Mouse (Mus musculus): Measurements from ENCODE around the gene Igsf9b. TPM values are rescaled to one million over a fixed set of nuclear protein-coding genes. Genes with fewer than 3 reads are reported as not detected.
A peak's percentile ranks its signal among the peaks of the same experiment; 100 is the strongest.

Gene Igsf9b
- polyA plus RNA-seq, 1 experiment from 2014 or later, result 17.1 TPM

DNA sequence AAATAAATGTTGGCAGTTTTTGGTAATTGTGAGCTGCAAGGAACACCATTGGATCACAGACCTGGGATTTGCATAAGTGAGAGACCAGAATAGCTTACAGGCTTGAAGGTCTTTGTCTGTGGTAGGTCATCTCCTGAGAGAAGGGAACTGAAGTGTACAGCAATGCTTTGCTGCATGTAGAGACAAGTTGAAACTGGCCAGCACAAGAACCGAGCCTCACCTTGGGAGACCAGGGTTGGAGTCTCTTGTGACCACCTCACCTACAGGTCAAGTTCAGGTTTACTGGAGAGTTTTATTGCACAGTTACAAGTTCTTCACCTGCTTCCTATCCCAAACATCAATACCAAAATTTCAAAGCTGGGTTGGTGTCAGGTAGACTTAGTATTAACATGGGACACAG lies 40.2 kb downstream of the Igsf9b start:
- Histone ChIP-seq H3K9ac (no peak overlapping the region), H3K36me3 (replicated peaks; ENCODE audit: control insufficient read depth, insufficient read depth) (peaks cover 47% of the 10 kb centered on the region), H3K4me1 (replicated peaks; ENCODE audit: control insufficient read depth, insufficient read depth, low read length) (no peaks in the 10 kb centered on the region), H3K27ac (no peak overlapping the region), H3K4me2 (replicated peaks) (no peak overlapping the region), H3K27me3 (ENCODE audit: control insufficient read depth, insufficient read depth, low read length) (no peaks in the 10 kb centered on the region), H3K4me3 (replicated peaks; ENCODE audit: low read length) (no peak overlapping the region), H3K9me3 (ENCODE audit: control insufficient read depth, low read length) (no peaks in the 10 kb centered on the region)
- no peak for DNase-seq (ENCODE audit: low spot score)
- 100% methylated on average over 1 of the region's 1 CpGs for WGBS
- ATAC-seq (ENCODE audit: low FRiP score), result no peak

DNA sequence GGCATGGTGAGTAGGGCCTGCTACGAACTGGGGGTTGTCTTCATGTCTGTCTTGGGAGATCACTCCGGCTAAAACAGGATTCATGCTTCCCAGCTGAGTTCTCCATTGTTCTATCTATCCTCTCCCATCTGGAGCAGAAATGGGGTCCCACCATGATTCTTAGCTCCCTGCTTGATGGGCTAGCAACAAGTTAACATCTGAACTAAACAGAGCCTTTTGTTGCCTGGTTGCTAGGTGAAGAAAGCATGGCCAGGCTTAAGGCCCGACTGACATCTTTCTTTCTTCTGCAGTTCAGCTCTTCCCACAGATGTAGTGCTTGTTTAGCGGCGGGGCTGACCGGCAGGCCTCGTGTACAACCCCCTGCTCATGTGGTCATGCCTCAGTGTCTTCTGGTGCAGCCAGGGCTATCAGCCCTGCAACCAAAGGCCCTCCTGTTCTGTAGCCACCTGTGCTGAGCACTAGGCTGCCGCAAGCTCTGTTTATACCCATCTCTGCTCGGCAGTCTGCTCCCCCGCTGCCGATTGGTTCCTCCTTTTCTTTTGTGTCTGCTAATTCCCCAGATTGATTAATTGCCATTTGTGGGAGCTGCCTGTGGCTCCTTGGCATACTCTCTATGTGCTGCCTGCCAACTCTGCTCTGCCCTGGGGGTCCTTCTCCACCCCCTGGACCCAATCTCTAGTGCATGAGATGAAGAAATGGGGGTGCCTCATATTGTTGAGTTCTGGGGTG lies 47.7 kb downstream of the Igsf9b start:
- H3K36me3 ChIP-seq (replicated peaks; ENCODE audit: control insufficient read depth, insufficient read depth), result peaks cover 46% of the 10 kb centered on the region
- peaks cover 5% of the 10 kb centered on the region; the same call in 1 of the 2 replicates for H3K4me1 ChIP-seq (replicated peaks; ENCODE audit: control insufficient read depth, insufficient read depth, low read length)
- DNase-seq (ENCODE audit: low spot score) (peak; percentile 45), ATAC-seq (ENCODE audit: low FRiP score) (peak; percentile 67; the same call in 1 of the 2 replicates)
- H3K27ac ChIP-seq, result peak overlapping the region; percentile 39
- no peak overlapping the region for H3K4me2 ChIP-seq (replicated peaks)
- H3K9ac ChIP-seq, result no peak overlapping the region
- no peaks in the 10 kb centered on the region for H3K9me3 ChIP-seq (ENCODE audit: control insufficient read depth, low read length)
- 19% methylated on average over 11 of the region's 11 CpGs for WGBS
- H3K4me3 ChIP-seq (replicated peaks; ENCODE audit: low read length), result no peak overlapping the region
- H3K27me3 ChIP-seq (ENCODE audit: control insufficient read depth, insufficient read depth, low read length), result no peaks in the 10 kb centered on the region

GRCm38 (mm10) chr9:27353082-27353481 lies 54.1 kb downstream of the Igsf9b start:
- H3K4me2 ChIP-seq (replicated peaks), result no peak overlapping the region
- H3K4me3 ChIP-seq (replicated peaks; ENCODE audit: low read length), result no peak overlapping the region
- H3K36me3 ChIP-seq (replicated peaks; ENCODE audit: control insufficient read depth, insufficient read depth), result peaks cover 10% of the 10 kb centered on the region; the same call in 1 of the 2 replicates
- no peak overlapping the region for H3K27ac ChIP-seq
- no peak for ATAC-seq (ENCODE audit: low FRiP score)
- no peak for DNase-seq (ENCODE audit: low spot score)
- H3K27me3 ChIP-seq (ENCODE audit: control insufficient read depth, insufficient read depth, low read length), result no peaks in the 10 kb centered on the region
- H3K9me3 ChIP-seq (ENCODE audit: control insufficient read depth, low read length), result no peaks in the 10 kb centered on the region
- 89% methylated on average over 7 of the region's 7 CpGs for WGBS
- no peak overlapping the region for H3K9ac ChIP-seq
- no peaks in the 10 kb centered on the region for H3K4me1 ChIP-seq (replicated peaks; ENCODE audit: control insufficient read depth, insufficient read depth, low read length)

DNA sequence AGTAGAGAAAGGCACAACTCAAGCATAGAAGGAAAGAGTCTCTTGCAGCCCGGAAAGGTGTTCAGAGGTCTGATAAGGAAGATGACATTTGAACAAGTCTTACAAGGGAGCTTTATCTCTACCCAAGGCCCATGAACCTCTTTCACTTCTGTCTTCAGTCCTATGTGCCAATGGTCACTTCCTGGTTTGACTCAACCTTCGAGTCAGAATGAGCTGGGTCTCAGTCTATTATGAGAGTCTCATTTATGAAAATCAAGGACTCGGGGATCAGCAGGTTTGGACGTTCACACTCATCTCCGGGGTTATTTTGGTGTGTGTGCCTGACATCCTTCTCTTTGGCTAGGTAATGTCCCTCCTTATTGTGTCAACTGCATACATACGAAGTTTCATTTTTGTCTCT lies 58.9 kb downstream of the Igsf9b start:
- Histone ChIP-seq H3K27ac (no peak overlapping the region), H3K9me3 (ENCODE audit: control insufficient read depth, low read length) (no peaks in the 10 kb centered on the region), H3K4me1 (replicated peaks; ENCODE audit: control insufficient read depth, insufficient read depth, low read length) (no peaks in the 10 kb centered on the region), H3K9ac (no peak overlapping the region), H3K36me3 (replicated peaks; ENCODE audit: control insufficient read depth, insufficient read depth) (no peaks in the 10 kb centered on the region), H3K4me3 (replicated peaks; ENCODE audit: low read length) (no peak overlapping the region), H3K4me2 (replicated peaks) (no peak overlapping the region), H3K27me3 (ENCODE audit: control insufficient read depth, insufficient read depth, low read length) (no peaks in the 10 kb centered on the region)
- WGBS, result 94% methylated on average over 6 of the region's 6 CpGs
- DNase-seq (ENCODE audit: low spot score) (no peak), ATAC-seq (ENCODE audit: low FRiP score) (no peak)

DNA sequence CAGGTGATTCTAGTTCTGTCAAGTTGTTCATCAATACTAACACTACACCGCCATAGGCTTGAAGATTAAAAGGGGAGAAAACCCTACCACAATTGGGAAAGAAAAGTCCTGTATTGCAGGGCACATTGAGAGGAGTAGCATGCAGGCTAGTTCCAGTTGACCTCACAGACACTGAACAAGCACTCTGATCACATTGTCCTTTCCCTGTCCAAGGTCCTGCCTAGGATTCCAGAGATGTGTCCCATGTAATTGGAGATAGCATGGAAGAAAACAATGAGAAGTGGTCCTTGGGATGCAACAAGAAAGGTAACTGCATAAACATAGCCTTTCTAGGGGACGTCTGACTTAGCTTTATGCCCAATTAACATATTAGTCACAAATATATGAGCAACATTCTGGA lies 68.2 kb downstream of the Igsf9b start:
- Histone ChIP-seq H3K9me3 (ENCODE audit: control insufficient read depth, low read length) (no peaks in the 10 kb centered on the region), H3K4me1 (replicated peaks; ENCODE audit: control insufficient read depth, insufficient read depth, low read length) (no peaks in the 10 kb centered on the region), H3K4me3 (replicated peaks; ENCODE audit: low read length) (no peak overlapping the region), H3K27ac (no peak overlapping the region), H3K4me2 (replicated peaks) (no peak overlapping the region), H3K36me3 (replicated peaks; ENCODE audit: control insufficient read depth, insufficient read depth) (no peaks in the 10 kb centered on the region), H3K9ac (no peak overlapping the region), H3K27me3 (ENCODE audit: control insufficient read depth, insufficient read depth, low read length) (no peaks in the 10 kb centered on the region)
- no peak for DNase-seq (ENCODE audit: low spot score)
- WGBS, result 59% methylated on average over 2 of the region's 2 CpGs
- ATAC-seq (ENCODE audit: low FRiP score), result no peak

DNA sequence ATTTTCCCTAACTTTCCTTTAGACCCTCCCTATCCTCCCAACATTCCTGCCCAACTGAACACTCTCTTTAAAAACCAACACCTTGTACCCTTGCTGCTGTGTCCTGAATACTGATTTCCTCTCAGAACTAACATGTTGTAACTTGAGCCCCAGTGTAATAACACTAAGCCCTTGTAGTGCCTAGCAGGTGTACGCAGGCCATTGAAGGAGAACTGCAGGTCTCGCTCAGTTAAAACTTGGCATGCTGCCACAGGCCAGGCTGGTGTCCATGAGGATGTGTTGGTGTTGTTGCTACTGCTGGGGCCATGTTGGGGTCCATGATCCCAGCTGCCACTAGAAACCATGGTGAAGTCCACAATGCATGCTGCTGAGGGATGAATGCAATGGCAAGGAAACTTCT lies 70.1 kb downstream of the Igsf9b start:
- Histone ChIP-seq H3K9me3 (ENCODE audit: control insufficient read depth, low read length) (no peaks in the 10 kb centered on the region), H3K4me1 (replicated peaks; ENCODE audit: control insufficient read depth, insufficient read depth, low read length) (no peaks in the 10 kb centered on the region), H3K27me3 (ENCODE audit: control insufficient read depth, insufficient read depth, low read length) (no peaks in the 10 kb centered on the region), H3K36me3 (replicated peaks; ENCODE audit: control insufficient read depth, insufficient read depth) (no peaks in the 10 kb centered on the region), H3K4me2 (replicated peaks) (no peak overlapping the region), H3K9ac (no peak overlapping the region), H3K4me3 (replicated peaks; ENCODE audit: low read length) (no peak overlapping the region), H3K27ac (no peak overlapping the region)
- DNase-seq (ENCODE audit: low spot score) (no peak), ATAC-seq (ENCODE audit: low FRiP score) (no peak)
- 70% methylated on average over 2 of the region's 2 CpGs for WGBS

GRCm38 (mm10) chr9:27375746-27376145 lies 76.7 kb downstream of the Igsf9b start:
- no peaks in the 10 kb centered on the region for H3K27me3 ChIP-seq (ENCODE audit: control insufficient read depth, insufficient read depth, low read length)
- no peaks in the 10 kb centered on the region for H3K4me1 ChIP-seq (replicated peaks; ENCODE audit: control insufficient read depth, insufficient read depth, low read length)
- no peaks in the 10 kb centered on the region for H3K36me3 ChIP-seq (replicated peaks; ENCODE audit: control insufficient read depth, insufficient read depth)
- H3K9me3 ChIP-seq (ENCODE audit: control insufficient read depth, low read length), result no peaks in the 10 kb centered on the region
- no peak for DNase-seq (ENCODE audit: low spot score)
- no peak for ATAC-seq (ENCODE audit: low FRiP score)
- 86% methylated on average over 1 of the region's 1 CpGs for WGBS
- no peak overlapping the region for H3K4me2 ChIP-seq (replicated peaks)
- no peak overlapping the region for H3K4me3 ChIP-seq (replicated peaks; ENCODE audit: low read length)
- H3K9ac ChIP-seq, result no peak overlapping the region
- H3K27ac ChIP-seq, result no peak overlapping the region

DNA sequence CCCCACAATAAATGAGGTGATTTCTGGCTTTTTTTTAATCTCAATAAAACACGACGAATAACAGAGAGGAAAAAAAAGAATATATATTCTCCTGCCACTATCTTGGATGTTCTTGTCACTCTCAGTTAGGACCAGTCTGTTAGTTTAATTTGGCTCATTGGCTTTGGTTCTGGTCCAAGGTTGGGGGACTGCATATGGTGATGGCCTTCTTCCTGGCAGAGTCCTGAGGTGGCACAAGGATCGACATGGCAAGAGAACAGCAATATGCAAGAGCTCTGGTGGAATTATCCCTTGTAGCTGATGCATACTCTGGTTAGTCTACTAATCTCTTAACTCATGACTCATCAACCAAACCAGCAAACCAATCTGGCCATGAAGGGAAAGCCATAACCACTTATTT lies 87.9 kb downstream of the Igsf9b start:
- 88% methylated on average over 3 of the region's 3 CpGs for WGBS
- no peaks in the 10 kb centered on the region for H3K4me1 ChIP-seq (replicated peaks; ENCODE audit: control insufficient read depth, insufficient read depth, low read length)
- DNase-seq (ENCODE audit: low spot score), result no peak

GRCm38 (mm10) chr9:27396500-27396899 lies 97.5 kb downstream of the Igsf9b start, which contains the start of gene Spata19:
TSS of gene Spata19 (plus strand) at chr9:27396800.
- H3K9ac ChIP-seq, result no peak within 1 kb of the TSS
- 76% methylated on average over 3 of the region's 3 CpGs for WGBS
- no peak for ATAC-seq (ENCODE audit: low FRiP score)

More for the DNA sequence above, 87.9 kb downstream of the Igsf9b start:
- Histone ChIP-seq H3K36me3 (replicated peaks; ENCODE audit: control insufficient read depth, insufficient read depth) (no peaks in the 10 kb centered on the region), H3K9me3 (ENCODE audit: control insufficient read depth, low read length) (no peaks in the 10 kb centered on the region), H3K4me3 (replicated peaks; ENCODE audit: low read length) (no peak overlapping the region), H3K27ac (no peak overlapping the region), H3K27me3 (ENCODE audit: control insufficient read depth, insufficient read depth, low read length) (no peaks in the 10 kb centered on the region), H3K4me2 (replicated peaks) (no peak overlapping the region), H3K9ac (no peak overlapping the region)
- no peak for ATAC-seq (ENCODE audit: low FRiP score)

GRCm38 (mm10) chr9:27401169-27401568 lies 102.2 kb downstream of the Igsf9b start:
- Histone ChIP-seq H3K27me3 (ENCODE audit: control insufficient read depth, insufficient read depth, low read length) (no peaks in the 10 kb centered on the region), H3K4me3 (replicated peaks; ENCODE audit: low read length) (no peak overlapping the region), H3K27ac (no peak overlapping the region), H3K4me2 (replicated peaks) (no peak overlapping the region), H3K9ac (no peak overlapping the region), H3K36me3 (replicated peaks; ENCODE audit: control insufficient read depth, insufficient read depth) (no peaks in the 10 kb centered on the region), H3K9me3 (ENCODE audit: control insufficient read depth, low read length) (no peaks in the 10 kb centered on the region), H3K4me1 (replicated peaks; ENCODE audit: control insufficient read depth, insufficient read depth, low read length) (no peaks in the 10 kb centered on the region)
- WGBS, result 83% methylated on average over 4 of the region's 4 CpGs
- no peak for ATAC-seq (ENCODE audit: low FRiP score)
- DNase-seq (ENCODE audit: low spot score), result no peak

More at GRCm38 (mm10) chr9:27396500-27396899, 97.5 kb downstream of the Igsf9b start, which contains the start of gene Spata19:
- no peaks in the 10 kb centered on the region for H3K27me3 ChIP-seq (ENCODE audit: control insufficient read depth, insufficient read depth, low read length)
- no peaks in the 10 kb centered on the region for H3K9me3 ChIP-seq (ENCODE audit: control insufficient read depth, low read length)
- no peaks in the 10 kb centered on the region for H3K36me3 ChIP-seq (replicated peaks; ENCODE audit: control insufficient read depth, insufficient read depth)
- no peaks in the 10 kb centered on the region for H3K4me1 ChIP-seq (replicated peaks; ENCODE audit: control insufficient read depth, insufficient read depth, low read length)
- no peak for DNase-seq (ENCODE audit: low spot score)
- no peak within 1 kb of the TSS for H3K4me2 ChIP-seq (replicated peaks)
- H3K27ac ChIP-seq, result no peak within 1 kb of the TSS
- no peak within 1 kb of the TSS for H3K4me3 ChIP-seq (replicated peaks; ENCODE audit: low read length)
